Mouse (Mus musculus) embryonic facial prominence, embryonic 14.5 days (tissue): Measurements from ENCODE around the gene Apom. TPM values are rescaled to one million over a fixed set of nuclear protein-coding genes. Genes with fewer than 3 reads are reported as not detected.

ENCODE experiments used
- ATAC-seq: fragments of 200-750 bp; cut with Nextera tagmentation; 2 replicates; pipeline ENCODE4 v1.8.0; 2017; ENCODE audit warnings: low read depth, moderate number of reproducible peaks, moderate TSS enrichment
- DNase-seq: peaks from one replicate; pipeline ENCODE4 v3.0.0-alpha.2; 2015; ENCODE audit warnings: low spot score
- H3K27ac ChIP-seq: fragments of 300-500 bp; sonication (generic); replicated peaks from 2 replicates; pipeline ENCODE4 v1.5.1; 2014; ENCODE audit warnings: low read depth, mild to moderate bottlenecking, low read length, moderate library complexity
- H3K27me3 ChIP-seq: fragments of 300-500 bp; sonication (generic); replicated peaks from 2 replicates; pipeline ENCODE4 v1.6.1; 2014; ENCODE audit warnings: low read length; ENCODE audit not compliant: control insufficient read depth, insufficient read depth
- H3K36me3 ChIP-seq: fragments of 300-500 bp; sonication (generic); 2 replicates; pipeline ENCODE4 v1.6.1; 2014; ENCODE audit warnings: low read length, mixed read lengths; ENCODE audit not compliant: control insufficient read depth, insufficient read depth
- H3K4me1 ChIP-seq: fragments of 300-500 bp; sonication (generic); 2 replicates; pipeline ENCODE4 v1.6.1; 2014; ENCODE audit warnings: antibody characterized with exemption, low read length; ENCODE audit not compliant: control insufficient read depth, insufficient read depth
- H3K4me2 ChIP-seq: fragments of 300-500 bp; sonication (generic); 2 replicates; pipeline ENCODE4 v1.6.1; 2014; ENCODE audit warnings: low read depth, mild to moderate bottlenecking, low read length, moderate library complexity, mixed read lengths
- H3K4me3 ChIP-seq: fragments of 300-500 bp; sonication (generic); 2 replicates; pipeline ENCODE4 v1.5.1; 2014; ENCODE audit warnings: low read depth, mild to moderate bottlenecking, low read length
- H3K9ac ChIP-seq: fragments of 300-500 bp; sonication (generic); 2 replicates; pipeline ENCODE4 v1.6.1; 2014; ENCODE audit warnings: low read depth, mild to moderate bottlenecking, low read length, moderate library complexity, mixed read lengths
- H3K9me3 ChIP-seq: fragments of 300-500 bp; sonication (generic); 2 replicates; pipeline ENCODE4 v1.6.1; 2016; ENCODE audit warnings: low read length; ENCODE audit not compliant: control insufficient read depth
- WGBS: fragments of 180-500 bp; shearing (Covaris S2); extraction: QIAGEN DNeasy Blood & Tissue Kit; methylation state at CpG from one replicate; pipeline ENCODE4 v1.1.7; 2014; 5-methylcytosine and 5-hydroxymethylcytosine counted together
- polyA plus RNA-seq: library from polyadenylated mRNA; unstranded; fragments of >200 nt; fragmentation: Nextera tagmentation; extraction: Ambion mirVana; gene quantifications from 2 replicates; pipeline ENCODE4 v1.2.1, GENCODE M21; 2014

The Apom gene
- polyA plus RNA-seq, 1 experiment from 2014 or later, result not detected

DNA sequence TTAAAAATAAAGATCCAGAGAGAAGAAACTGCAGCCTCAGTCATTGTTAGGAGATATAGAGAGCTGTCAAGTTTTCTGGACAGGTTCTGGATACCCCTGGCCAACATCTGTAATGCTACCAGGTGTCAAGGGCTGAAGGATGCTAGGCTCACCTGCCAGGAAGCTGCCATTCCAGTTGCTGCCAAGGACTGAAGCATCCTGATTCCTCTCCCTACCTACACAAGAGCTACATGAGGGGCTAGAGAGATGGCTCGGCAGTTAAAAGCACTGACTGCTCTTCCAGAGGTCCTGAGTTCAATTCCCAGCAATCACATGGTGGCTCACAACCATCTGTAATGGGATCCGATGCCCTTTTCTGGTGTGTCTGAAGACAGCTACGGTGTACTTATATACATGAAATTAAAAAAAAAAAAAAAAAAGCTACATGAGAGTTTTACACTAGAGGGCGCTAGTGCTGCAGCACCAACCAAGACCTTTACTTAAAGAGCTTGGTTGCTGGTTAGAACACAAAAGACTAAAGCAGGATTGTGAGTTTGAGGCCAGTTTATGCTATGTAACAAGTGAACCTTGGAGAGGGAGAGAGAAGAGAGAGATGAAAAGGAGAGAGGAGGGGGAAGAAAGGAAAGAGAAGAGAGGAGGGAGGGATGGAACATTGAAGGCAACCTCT lies 36.8 kb upstream of the Apom start:
- no peaks in the 10 kb centered on the region for H3K9me3 ChIP-seq
- no peaks in the 10 kb centered on the region for H3K27me3 ChIP-seq
- no peak for ATAC-seq
- peaks cover 13% of the 10 kb centered on the region for H3K4me1 ChIP-seq
- no peak overlapping the region for H3K9ac ChIP-seq
- H3K4me3 ChIP-seq, result no peak overlapping the region
- H3K4me2 ChIP-seq, result no peak overlapping the region
- 12% methylated on average over 4 of the region's 4 CpGs for WGBS
- peak; percentile 84 for DNase-seq
- H3K27ac ChIP-seq, result no peak overlapping the region
- H3K36me3 ChIP-seq, result no peaks in the 10 kb centered on the region

- H3K27me3 ChIP-seq, result no peaks in the 10 kb centered on the region
Measured at GRCm38 (mm10) chr17:35167794-35168193, 35.9 kb upstream of the Apom start.

DNA sequence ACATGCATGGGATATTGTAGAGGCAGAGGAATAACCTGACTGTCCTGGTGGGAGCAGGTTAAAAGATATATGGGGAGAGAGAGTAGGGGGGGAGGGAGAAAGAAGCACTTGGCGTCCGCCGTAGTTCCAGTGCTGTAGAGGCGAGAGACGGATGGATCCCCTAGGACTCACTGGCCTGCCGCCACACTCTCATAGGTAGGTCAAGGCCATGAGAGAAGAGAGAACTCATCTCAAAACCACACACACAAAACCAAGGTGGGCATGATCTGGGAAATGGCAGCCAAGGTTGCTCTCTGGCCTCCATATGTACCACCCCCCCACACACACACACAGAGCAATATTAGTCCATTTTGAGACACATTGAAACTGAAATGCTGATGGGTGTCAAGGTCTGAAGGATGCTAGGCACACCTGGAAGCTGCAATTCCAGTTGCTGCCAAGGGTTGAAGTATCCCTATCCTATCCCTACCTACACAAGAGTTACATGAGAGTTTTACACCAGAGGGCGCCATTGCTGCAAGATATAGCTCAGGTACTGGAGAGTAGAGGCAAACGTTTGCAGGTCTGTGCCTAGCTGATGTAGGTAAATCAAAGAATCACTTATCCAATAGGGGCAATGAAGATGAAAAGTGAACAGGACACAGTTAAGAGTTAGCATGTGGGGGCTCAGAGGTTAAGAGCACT lies 34.6 kb upstream of the Apom start:
- H3K9ac ChIP-seq, result 0 out of 2 replicates have a peak overlapping the region, but pooled peaks have one; percentile 62
- H3K4me1 ChIP-seq, result peaks cover 21% of the 10 kb centered on the region
- H3K36me3 ChIP-seq, result peaks cover 8% of the 10 kb centered on the region
- ATAC-seq, result no peak
- peak overlapping the region; percentile 67 for H3K4me2 ChIP-seq
- 73% methylated on average over 8 of the region's 8 CpGs for WGBS
- H3K9me3 ChIP-seq, result no peaks in the 10 kb centered on the region
- peak; percentile 90 for DNase-seq
- no peaks in the 10 kb centered on the region for H3K27me3 ChIP-seq
- H3K27ac ChIP-seq, result peak overlapping the region; percentile 95; the same call in 1 of the 2 replicates
- no peak overlapping the region for H3K4me3 ChIP-seq

More at GRCm38 (mm10) chr17:35167794-35168193, 35.9 kb upstream of the Apom start:
- WGBS, result 90% methylated on average over 7 of the region's 7 CpGs
- Histone ChIP-seq H3K4me3 (no peak overlapping the region), H3K4me2 (no peak overlapping the region), H3K9ac (no peak overlapping the region), H3K9me3 (no peaks in the 10 kb centered on the region), H3K27ac (no peak overlapping the region), H3K36me3 (no peaks in the 10 kb centered on the region), H3K4me1 (peaks cover 13% of the 10 kb centered on the region)
- ATAC-seq, result no peak
- DNase-seq, result no peak

- Histone ChIP-seq H3K27me3 (no peaks in the 10 kb centered on the region), H3K9ac (peak overlapping the region; percentile 62), H3K9me3 (no peaks in the 10 kb centered on the region), H3K4me1 (peaks cover 21% of the 10 kb centered on the region), H3K4me2 (peak overlapping the region; percentile 67), H3K36me3 (peaks cover 17% of the 10 kb centered on the region), H3K27ac (peak overlapping the region; percentile 95), H3K4me3 (peak overlapping the region; percentile 93)
- WGBS, result 20% methylated on average over 12 of the region's 12 CpGs
- ATAC-seq, result peak; percentile 84
- DNase-seq, result no peak
Measured at GRCm38 (mm10) chr17:35165451-35166155, 33.8 kb upstream of the Apom start.

DNA sequence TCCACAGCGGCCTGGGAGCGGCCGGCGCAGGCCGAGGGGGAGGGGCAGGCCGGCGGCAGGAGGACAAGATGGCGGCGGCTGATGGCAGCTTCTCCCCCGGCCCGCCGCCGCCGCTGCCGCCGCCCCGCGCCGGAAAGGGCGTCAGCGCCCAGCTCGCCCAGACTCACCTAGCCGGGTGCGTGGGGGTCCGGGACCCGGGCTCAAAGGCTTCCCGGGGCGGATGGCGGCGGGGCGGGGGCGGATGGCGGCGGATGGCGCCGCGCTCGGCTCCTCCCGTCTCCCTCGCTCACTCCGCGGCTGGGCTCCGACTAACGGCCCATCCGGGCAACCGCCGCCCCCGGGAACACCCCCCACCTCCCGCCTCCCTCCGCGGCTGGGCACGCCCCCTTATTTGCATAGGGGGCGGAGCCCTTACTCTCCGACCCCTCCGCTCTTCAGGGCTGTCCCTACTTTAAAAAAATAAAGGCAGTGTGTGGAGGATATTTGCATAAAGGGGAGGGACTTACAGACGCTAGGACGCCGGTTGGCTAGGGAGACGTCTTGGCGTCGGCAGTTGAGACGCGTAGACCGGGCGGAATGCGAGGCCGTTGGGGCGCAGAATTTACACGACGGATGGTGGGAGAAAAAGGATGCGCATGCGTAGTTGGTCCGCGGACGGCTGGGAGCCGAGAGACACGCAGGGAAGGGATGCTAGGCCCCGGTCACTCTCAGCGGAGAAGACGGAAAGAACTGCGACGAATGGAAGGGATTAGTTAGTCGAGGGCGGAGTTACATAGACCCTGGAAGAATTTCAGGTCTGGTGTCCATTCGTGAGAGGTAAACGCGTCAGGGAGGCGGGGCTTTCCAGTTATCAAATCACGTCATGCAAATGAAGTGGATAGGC lies 33.0 kb upstream of the Apom start, which contains the start of gene Prrc2a:
Prrc2a (minus strand) TSS at position 330 of the 883 bp plus-strand sequence.
- H3K4me2 ChIP-seq, result peak within 1 kb of the TSS; percentile 84

GRCm38 (mm10) chr17:35164218-35164567 lies 32.3 kb upstream of the Apom start:
- H3K9ac ChIP-seq, result peak overlapping the region; percentile 99
- 0% methylated on average over 16 of the region's 28 CpGs for WGBS

More for the DNA sequence above, 33.0 kb upstream of the Apom start, which contains the start of gene Prrc2a:
- peak within 1 kb of the TSS; percentile 99 for H3K9ac ChIP-seq
- H3K4me3 ChIP-seq, result peak within 1 kb of the TSS; percentile 93
- peak within 1 kb of the TSS; percentile 95 for H3K27ac ChIP-seq
- peaks cover 21% of the 10 kb centered on the region for H3K4me1 ChIP-seq
- ATAC-seq, result peak; percentile 95
- peaks cover 25% of the 10 kb centered on the region for H3K36me3 ChIP-seq
- WGBS, result under 1% methylated on average over 46 of the region's 89 CpGs
- H3K27me3 ChIP-seq, result no peaks in the 10 kb centered on the region
- DNase-seq, result peak; percentile 100
- no peaks in the 10 kb centered on the region for H3K9me3 ChIP-seq

DNA sequence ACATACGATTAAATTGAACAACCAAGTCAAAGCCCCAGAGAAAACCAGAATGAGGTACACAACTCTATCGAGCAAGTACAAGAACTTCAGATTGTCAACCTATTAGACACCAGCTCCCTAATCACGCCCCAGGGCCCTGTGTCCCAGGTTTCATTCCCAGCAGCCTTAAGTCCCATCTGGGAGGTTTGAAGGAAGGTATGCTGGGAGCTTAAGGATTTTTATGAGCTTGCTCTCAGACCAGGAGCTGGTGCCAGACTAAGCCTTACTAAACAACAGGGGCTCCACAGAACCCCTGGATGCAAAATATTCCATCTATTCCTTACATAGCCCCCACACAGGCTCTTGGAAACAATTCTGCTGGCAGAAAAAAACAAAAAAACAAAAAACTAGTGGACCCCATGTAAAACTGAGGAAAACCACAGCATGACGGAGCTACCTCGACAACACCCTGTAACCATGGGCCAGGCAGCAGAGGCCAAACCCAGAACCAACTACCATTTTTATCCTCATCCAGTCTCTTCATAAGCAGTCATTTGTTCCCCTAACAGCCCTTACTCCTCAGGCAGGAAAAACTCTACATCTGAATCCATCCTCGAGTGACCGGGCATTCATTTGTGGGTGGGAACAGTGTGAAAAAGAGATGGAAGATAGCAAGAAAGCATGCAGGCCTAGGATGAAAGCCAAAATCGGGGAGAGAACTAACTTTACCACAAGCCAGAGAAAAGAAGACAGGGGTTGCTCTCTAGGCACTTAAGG lies 31.7 kb upstream of the Apom start:
- Histone ChIP-seq H3K9me3 (no peaks in the 10 kb centered on the region), H3K4me2 (peak overlapping the region; percentile 84), H3K4me3 (peak overlapping the region; percentile 93), H3K27me3 (no peaks in the 10 kb centered on the region), H3K4me1 (peaks cover 21% of the 10 kb centered on the region), H3K9ac (peak overlapping the region; percentile 99), H3K27ac (peak overlapping the region; percentile 94), H3K36me3 (peaks cover 38% of the 10 kb centered on the region)
- WGBS, result 9% methylated on average over 8 of the region's 8 CpGs
- DNase-seq (no peak), ATAC-seq (no peak)

More at GRCm38 (mm10) chr17:35164218-35164567, 32.3 kb upstream of the Apom start:
- Histone ChIP-seq H3K4me1 (peaks cover 21% of the 10 kb centered on the region), H3K4me2 (peak overlapping the region; percentile 84), H3K27me3 (no peaks in the 10 kb centered on the region), H3K36me3 (peaks cover 31% of the 10 kb centered on the region), H3K27ac (peak overlapping the region; percentile 94), H3K9me3 (no peaks in the 10 kb centered on the region), H3K4me3 (peak overlapping the region; percentile 93)
- DNase-seq, result no peak
- no peak for ATAC-seq
